Mouse (Mus musculus) right cerebral cortex, postnatal 25 days (tissue): Measurements from ENCODE around the gene Olfr667.
"Not testable (repeated sequence)": the region's sequence is repeated elsewhere in the genome, so short reads cannot be mapped to it uniquely, and the experiment has no call there.

Experiments
- DNase-seq: peaks from one replicate; pipeline ENCODE4 v3.0.0; 2022

Gene Olfr667

DNA sequence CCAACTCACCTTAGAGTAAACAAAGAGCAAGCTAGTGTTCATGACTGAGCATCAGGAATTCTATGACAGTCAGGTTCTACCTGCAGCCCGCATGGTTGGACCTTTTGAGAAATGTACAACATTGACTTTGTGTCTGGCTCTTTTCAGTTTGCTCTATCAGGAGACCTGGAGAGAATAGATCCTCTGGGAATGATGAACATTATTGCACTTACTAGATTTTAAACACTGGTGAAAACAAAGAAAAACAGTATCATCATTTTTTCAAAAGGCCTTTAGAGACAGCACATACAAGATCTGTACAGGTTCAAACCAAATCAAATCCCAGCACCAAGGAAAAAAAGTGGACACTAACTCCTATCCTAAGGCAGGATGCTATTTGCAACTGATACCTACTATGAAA, at the start of gene Olfr667:
TSS of gene Olfr667 (minus strand) at position 101 of the 400 bp plus-strand sequence.
- DNase-seq = no peak

- DNase-seq = no peak
Measured at GRCm38 (mm10) chr7:104962520-104962919, 41.2 kb upstream of the Olfr667 start, which contains the start of gene Olfr670. Gene Olfr670, minus strand, starts transcription at chr7:104962620.

DNA sequence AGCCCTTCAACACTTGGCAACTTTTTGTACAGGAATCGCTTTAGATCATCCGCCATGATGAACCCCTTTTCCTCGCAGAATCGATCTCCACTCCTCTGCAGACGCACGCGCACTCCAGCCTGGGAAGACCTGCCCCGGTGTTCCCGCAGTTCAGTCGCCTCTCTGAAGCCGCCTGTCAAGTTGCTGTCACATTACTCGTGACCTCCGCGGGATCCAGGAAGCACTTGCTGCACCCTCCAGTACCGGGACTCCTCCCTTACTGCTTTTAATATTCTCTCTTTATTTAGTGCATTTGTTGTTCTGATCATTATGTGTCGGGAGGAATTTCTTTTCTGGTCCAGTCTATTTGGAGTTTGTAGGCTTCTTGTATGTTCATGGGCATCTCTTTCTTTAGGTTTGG, 29.0 kb upstream of the Olfr667 start:
- not testable (repeated sequence) for DNase-seq

DNA sequence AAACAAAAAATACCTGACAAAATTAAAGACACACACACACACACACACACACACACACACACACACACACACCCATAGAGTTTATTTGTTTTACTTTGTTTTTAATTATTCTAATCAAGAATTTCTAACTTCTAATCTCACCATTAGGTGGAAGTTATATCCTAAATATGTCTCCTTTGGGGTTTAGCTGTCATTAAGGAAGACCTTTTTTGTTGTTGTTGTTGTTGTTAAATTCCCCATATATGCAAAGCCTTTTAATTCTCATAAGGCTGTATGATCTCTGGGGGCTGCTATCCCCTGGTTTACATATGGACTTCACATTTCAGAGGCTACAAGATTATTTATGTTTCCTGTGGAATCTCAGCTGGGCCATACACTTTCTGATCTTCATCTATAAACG, 12.7 kb upstream of the Olfr667 start, which contains the start of gene Olfr669:
TSS of gene Olfr669 (plus strand) at position 301 of the 400 bp plus-strand sequence.
- no peak for DNase-seq

DNA sequence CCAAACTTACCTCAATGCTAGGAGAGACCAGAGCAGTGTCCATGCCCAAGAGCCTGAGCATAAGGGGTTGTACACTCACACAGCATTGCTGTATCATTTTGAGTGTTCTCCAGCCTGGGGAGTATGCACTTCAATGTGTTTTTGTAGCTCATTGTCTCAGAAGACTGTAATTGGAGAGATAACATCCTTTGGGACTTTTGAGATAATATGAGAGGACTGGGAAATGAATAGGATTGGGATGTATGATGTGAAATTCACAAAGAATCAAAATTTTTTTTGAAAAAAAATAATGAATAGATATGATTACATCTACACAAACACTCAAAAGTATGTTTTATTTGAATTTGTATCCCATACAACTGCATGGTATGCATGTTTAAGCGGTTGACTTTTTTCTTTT, 6.7 kb upstream of the Olfr667 start, which contains the start of gene Olfr668:
TSS of gene Olfr668 (minus strand) at position 101 of the 400 bp plus-strand sequence.
- no peak for DNase-seq

GRCm38 (mm10) chr7:104895852-104896251, 25.4 kb downstream of the Olfr667 start, which contains the start of gene Olfr666:
Gene Olfr666, minus strand, starts transcription at chr7:104895952.
- DNase-seq = no peak

- DNase-seq = no peak
Measured at GRCm38 (mm10) chr7:104877731-104878130, 43.6 kb downstream of the Olfr667 start, which contains the start of gene Olfr665. Gene Olfr665, plus strand, starts transcription at chr7:104878031.
